Mouse (Mus musculus) embryonic fibroblast, embryonic 13.5 days (primary cell): Measurements from ENCODE around the gene Mrpl36.

ENCODE experiments used
- CTCF ChIP-seq: IDR thresholded peaks from 2 replicates; pipeline ENCODE4 v1.5.1; 2011; ENCODE audit warnings: mild to moderate bottlenecking, control low read depth, low read length, moderate library complexity, borderline replicate concordance; ENCODE audit not compliant: insufficient read depth
- POLR2A ChIP-seq: IDR thresholded peaks from 2 replicates; pipeline ENCODE4 v1.6.1; 2011; ENCODE audit warnings: low read depth, mild to moderate bottlenecking, control low read depth, low read length, moderate library complexity

DNA sequence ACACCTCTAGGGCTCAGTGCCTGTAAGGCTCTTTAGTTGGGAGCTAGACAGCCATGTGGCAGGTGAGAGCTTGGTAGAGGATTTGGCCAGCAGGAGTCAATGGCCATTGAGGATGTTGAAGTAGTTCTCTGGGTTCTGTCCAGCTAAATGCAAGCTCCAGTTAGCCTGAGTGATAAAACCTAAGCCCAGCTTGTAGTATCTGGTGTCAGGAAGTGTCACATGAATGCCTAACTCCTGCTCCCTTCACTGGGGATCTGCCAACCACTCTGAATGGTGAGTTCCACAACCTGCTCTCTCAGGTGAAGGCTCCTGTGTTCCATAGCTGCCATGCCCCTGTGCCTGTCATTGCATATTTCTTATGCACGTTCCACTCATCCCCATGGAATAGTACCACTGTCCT lies 44.8 kb upstream of the Mrpl36 start:
- TF ChIP-seq POLR2A (no peak), CTCF (no peak)
